Mouse (Mus musculus): ENCODE results near the gene Kcnj11.

Kcnj11 gene

GRCm38 (mm10) chr7:46045882-46046281, 54.7 kb downstream of the Kcnj11 start:
- no peak for DNase-seq

GRCm38 (mm10) chr7:46044106-46044505, 56.5 kb downstream of the Kcnj11 start:
- DNase-seq: no peak
